Mouse (Mus musculus) midbrain, embryonic 13.5 days (tissue): ENCODE measurements around the gene Cntn2. TPM values are rescaled to one million over a fixed set of nuclear protein-coding genes. Genes with fewer than 3 reads are reported as not detected.
"Not testable (repeated sequence)": the region's sequence is repeated elsewhere in the genome, so short reads cannot be mapped to it uniquely, and the experiment has no call there.

Experiments used
- ATAC-seq: fragments of 200-750 bp; cut with Nextera tagmentation; 2 replicates; pipeline ENCODE4 v1.8.0; 2017; ENCODE audit warnings: mild to moderate bottlenecking, moderate TSS enrichment, moderate library complexity
- H3K27ac ChIP-seq: fragments of 300-500 bp; sonication (generic); 2 replicates; pipeline ENCODE4 v1.5.1; 2015; ENCODE audit warnings: inconsistent platforms, mild to moderate bottlenecking, moderate library complexity
- H3K27me3 ChIP-seq: fragments of 300-500 bp; sonication (generic); 2 replicates; pipeline ENCODE4 v1.6.1; 2015; ENCODE audit warnings: mild to moderate bottlenecking, inconsistent platforms
- H3K36me3 ChIP-seq: fragments of 300-500 bp; sonication (generic); 2 replicates; pipeline ENCODE4 v1.6.1; 2015; ENCODE audit warnings: mild to moderate bottlenecking, inconsistent platforms
- H3K4me1 ChIP-seq: fragments of 300-500 bp; sonication (generic); replicated peaks from 2 replicates; pipeline ENCODE4 v1.6.1; 2015; ENCODE audit warnings: inconsistent platforms
- H3K4me2 ChIP-seq: fragments of 300-500 bp; sonication (generic); replicated peaks from 2 replicates; pipeline ENCODE4 v1.6.1; 2015; ENCODE audit warnings: moderate library complexity, mild to moderate bottlenecking, inconsistent platforms
- H3K4me3 ChIP-seq: fragments of 300-500 bp; sonication (generic); replicated peaks from 2 replicates; pipeline ENCODE4 v1.5.1; 2015; ENCODE audit warnings: mild to moderate bottlenecking, inconsistent platforms
- H3K9ac ChIP-seq: fragments of 300-500 bp; sonication (generic); replicated peaks from 2 replicates; pipeline ENCODE4 v1.6.1; 2015; ENCODE audit warnings: mild to moderate bottlenecking, inconsistent platforms
- H3K9me3 ChIP-seq: fragments of 300-500 bp; sonication (generic); 2 replicates; pipeline ENCODE4 v1.6.1; 2016; ENCODE audit warnings: mild to moderate bottlenecking, inconsistent platforms
- WGBS: fragments of 180-500 bp; shearing (Covaris S2); methylation state at CpG from one replicate; pipeline ENCODE4 v1.1.7; 2015; 5-methylcytosine and 5-hydroxymethylcytosine counted together
- polyA plus RNA-seq: library from polyadenylated mRNA; unstranded; fragments of >200 nt; fragmentation: Nextera tagmentation; extraction: Ambion mirVana; gene quantifications from 2 replicates; pipeline ENCODE4 v1.2.1, GENCODE M21; 2015

Cntn2 gene
- polyA plus RNA-seq, 1 experiment from 2014 or later: 90.2 TPM

GRCm38 (mm10) chr1:132505155-132505554, 37.9 kb downstream of the Cntn2 start:
- 86% methylated on average over 5 of the region's 5 CpGs for WGBS
- ATAC-seq: no peak
- H3K36me3 ChIP-seq: peaks cover 71% of the 10 kb centered on the region
- no peak overlapping the region for H3K27ac ChIP-seq
- no peak overlapping the region for H3K4me3 ChIP-seq
- H3K4me1 ChIP-seq: peaks cover 6% of the 10 kb centered on the region
- no peaks in the 10 kb centered on the region for H3K9me3 ChIP-seq
- H3K27me3 ChIP-seq: no peaks in the 10 kb centered on the region
- no peak overlapping the region for H3K4me2 ChIP-seq
- no peak overlapping the region for H3K9ac ChIP-seq

GRCm38 (mm10) chr1:132500535-132500934, 42.5 kb downstream of the Cntn2 start:
- H3K4me3 ChIP-seq: no peak overlapping the region
- ATAC-seq: no peak
- no peaks in the 10 kb centered on the region for H3K9me3 ChIP-seq
- no peaks in the 10 kb centered on the region for H3K27me3 ChIP-seq
- no peak overlapping the region for H3K9ac ChIP-seq
- WGBS: 89% methylated on average over 2 of the region's 2 CpGs
- H3K4me2 ChIP-seq: no peak overlapping the region
- no peaks in the 10 kb centered on the region for H3K4me1 ChIP-seq
- H3K36me3 ChIP-seq: peaks cover 85% of the 10 kb centered on the region
- H3K27ac ChIP-seq: no peak overlapping the region

GRCm38 (mm10) chr1:132483759-132484158, 59.3 kb downstream of the Cntn2 start:
- H3K4me1 ChIP-seq: peaks cover 11% of the 10 kb centered on the region
- no peaks in the 10 kb centered on the region for H3K27me3 ChIP-seq
- H3K9me3 ChIP-seq: no peaks in the 10 kb centered on the region
- H3K4me2 ChIP-seq: no peak overlapping the region
- H3K4me3 ChIP-seq: no peak overlapping the region
- no peak overlapping the region for H3K9ac ChIP-seq
- ATAC-seq: no peak
- WGBS: 92% methylated on average over 6 of the region's 6 CpGs
- no peak overlapping the region for H3K27ac ChIP-seq
- peaks cover 24% of the 10 kb centered on the region for H3K36me3 ChIP-seq

GRCm38 (mm10) chr1:132483234-132483633, 59.8 kb downstream of the Cntn2 start:
- Histone ChIP-seq H3K27ac (no peak overlapping the region), H3K9ac (no peak overlapping the region), H3K4me3 (no peak overlapping the region), H3K27me3 (no peaks in the 10 kb centered on the region), H3K36me3 (peaks cover 19% of the 10 kb centered on the region), H3K4me2 (no peak overlapping the region), H3K4me1 (peaks cover 16% of the 10 kb centered on the region), H3K9me3 (no peaks in the 10 kb centered on the region)
- no peak for ATAC-seq
- 91% methylated on average over 3 of the region's 3 CpGs for WGBS

- Histone ChIP-seq H3K9ac (no peak overlapping the region), H3K27ac (no peak overlapping the region), H3K9me3 (no peaks in the 10 kb centered on the region), H3K4me3 (no peak overlapping the region), H3K36me3 (peaks cover 13% of the 10 kb centered on the region), H3K4me1 (peaks cover 21% of the 10 kb centered on the region), H3K27me3 (no peaks in the 10 kb centered on the region), H3K4me2 (no peak overlapping the region)
- 97% methylated on average over 2 of the region's 2 CpGs for WGBS
- ATAC-seq: no peak
Observed at GRCm38 (mm10) chr1:132481619-132482018, 61.4 kb downstream of the Cntn2 start.

- Histone ChIP-seq H3K27ac (no peak overlapping the region), H3K4me1 (peaks cover 34% of the 10 kb centered on the region), H3K36me3 (0 out of 2 replicates have a peak, but pooled peaks cover under 1% of the 10 kb centered on the region), H3K27me3 (no peaks in the 10 kb centered on the region), H3K9ac (no peak overlapping the region), H3K4me3 (no peak overlapping the region), H3K9me3 (no peaks in the 10 kb centered on the region), H3K4me2 (no peak overlapping the region)
- WGBS: 89% methylated on average over 1 of the region's 1 CpGs
- ATAC-seq: no peak
Observed at GRCm38 (mm10) chr1:132479438-132479837, 63.6 kb downstream of the Cntn2 start.

- peak; percentile 91 for ATAC-seq
- WGBS: under 1% methylated on average over 43 of the region's 43 CpGs
- peak within 1 kb of the TSS; percentile 79 for H3K9ac ChIP-seq
- H3K36me3 ChIP-seq: no peaks in the 10 kb centered on the region
- H3K4me1 ChIP-seq: peaks cover 34% of the 10 kb centered on the region
- no peaks in the 10 kb centered on the region for H3K9me3 ChIP-seq
- H3K27ac ChIP-seq: peak within 1 kb of the TSS; percentile 54
- H3K4me2 ChIP-seq: peak within 1 kb of the TSS; percentile 69
- H3K27me3 ChIP-seq: no peaks in the 10 kb centered on the region
- peak within 1 kb of the TSS; percentile 75 for H3K4me3 ChIP-seq
Observed at GRCm38 (mm10) chr1:132476928-132477691, 65.9 kb downstream of the Cntn2 start, which contains the start of gene Rbbp5. Gene Rbbp5 (plus strand): TSS chr1:132477365.

GRCm38 (mm10) chr1:132476575-132476927, 66.5 kb downstream of the Cntn2 start:
- 6% methylated on average over 9 of the region's 9 CpGs for WGBS
- H3K9me3 ChIP-seq: no peaks in the 10 kb centered on the region
- no peaks in the 10 kb centered on the region for H3K36me3 ChIP-seq
- H3K4me2 ChIP-seq: peak overlapping the region; percentile 69
- H3K4me1 ChIP-seq: peaks cover 34% of the 10 kb centered on the region
- H3K27ac ChIP-seq: peak overlapping the region; percentile 54
- ATAC-seq: peak; percentile 78
- H3K4me3 ChIP-seq: peak overlapping the region; percentile 75
- H3K9ac ChIP-seq: peak overlapping the region; percentile 79
- no peaks in the 10 kb centered on the region for H3K27me3 ChIP-seq

GRCm38 (mm10) chr1:132474496-132474895, 68.6 kb downstream of the Cntn2 start:
- no peak for ATAC-seq
- H3K9me3 ChIP-seq: no peaks in the 10 kb centered on the region
- H3K27me3 ChIP-seq: no peaks in the 10 kb centered on the region
- peaks cover 31% of the 10 kb centered on the region for H3K4me1 ChIP-seq
- no peaks in the 10 kb centered on the region for H3K36me3 ChIP-seq
- H3K4me2 ChIP-seq: no peak overlapping the region
- H3K27ac ChIP-seq: no peak overlapping the region
- 95% methylated on average over 1 of the region's 1 CpGs for WGBS
- H3K9ac ChIP-seq: no peak overlapping the region
- H3K4me3 ChIP-seq: no peak overlapping the region

GRCm38 (mm10) chr1:132472537-132472936, 70.5 kb downstream of the Cntn2 start:
- Histone ChIP-seq H3K36me3 (no peaks in the 10 kb centered on the region), H3K9me3 (no peaks in the 10 kb centered on the region), H3K4me3 (no peak overlapping the region), H3K27me3 (no peaks in the 10 kb centered on the region), H3K4me2 (no peak overlapping the region), H3K9ac (no peak overlapping the region), H3K4me1 (peaks cover 13% of the 10 kb centered on the region), H3K27ac (no peak overlapping the region)
- 65% methylated on average over 5 of the region's 5 CpGs for WGBS
- ATAC-seq: no peak

- WGBS: 93% methylated on average over 5 of the region's 5 CpGs
- no peak overlapping the region for H3K27ac ChIP-seq
- H3K4me1 ChIP-seq: peaks cover 12% of the 10 kb centered on the region
- H3K36me3 ChIP-seq: peaks cover 6% of the 10 kb centered on the region
- no peaks in the 10 kb centered on the region for H3K9me3 ChIP-seq
- ATAC-seq: no peak
- no peaks in the 10 kb centered on the region for H3K27me3 ChIP-seq
- no peak overlapping the region for H3K4me2 ChIP-seq
- H3K4me3 ChIP-seq: no peak overlapping the region
- H3K9ac ChIP-seq: no peak overlapping the region
Observed at GRCm38 (mm10) chr1:132471499-132471898, 71.6 kb downstream of the Cntn2 start.

- no peaks in the 10 kb centered on the region for H3K27me3 ChIP-seq
- peaks cover 6% of the 10 kb centered on the region for H3K36me3 ChIP-seq
- WGBS: 99% methylated on average over 2 of the region's 2 CpGs
- no peak overlapping the region for H3K4me2 ChIP-seq
- no peak overlapping the region for H3K4me3 ChIP-seq
- ATAC-seq: no peak
- no peak overlapping the region for H3K27ac ChIP-seq
- H3K9me3 ChIP-seq: no peaks in the 10 kb centered on the region
- peaks cover 7% of the 10 kb centered on the region for H3K4me1 ChIP-seq
- H3K9ac ChIP-seq: no peak overlapping the region
Observed at GRCm38 (mm10) chr1:132471032-132471431, 72.0 kb downstream of the Cntn2 start.

GRCm38 (mm10) chr1:132470031-132470430, 73.0 kb downstream of the Cntn2 start:
- ATAC-seq, H3K27me3 ChIP-seq, H3K4me3 ChIP-seq, H3K27ac ChIP-seq, H3K4me1 ChIP-seq, H3K4me2 ChIP-seq, H3K9ac ChIP-seq, H3K9me3 ChIP-seq: not testable (repeated sequence)
- 97% methylated on average over 1 of the region's 1 CpGs for WGBS
- peaks cover 12% of the 10 kb centered on the region for H3K36me3 ChIP-seq
